Mouse (Mus musculus): Measurements from ENCODE around the gene Nr2c2ap. TPM values are rescaled to one million over a fixed set of nuclear protein-coding genes. Genes with fewer than 3 reads are reported as not detected.

The Nr2c2ap gene
- polyA plus RNA-seq, 1 experiment: 20.9 TPM

DNA sequence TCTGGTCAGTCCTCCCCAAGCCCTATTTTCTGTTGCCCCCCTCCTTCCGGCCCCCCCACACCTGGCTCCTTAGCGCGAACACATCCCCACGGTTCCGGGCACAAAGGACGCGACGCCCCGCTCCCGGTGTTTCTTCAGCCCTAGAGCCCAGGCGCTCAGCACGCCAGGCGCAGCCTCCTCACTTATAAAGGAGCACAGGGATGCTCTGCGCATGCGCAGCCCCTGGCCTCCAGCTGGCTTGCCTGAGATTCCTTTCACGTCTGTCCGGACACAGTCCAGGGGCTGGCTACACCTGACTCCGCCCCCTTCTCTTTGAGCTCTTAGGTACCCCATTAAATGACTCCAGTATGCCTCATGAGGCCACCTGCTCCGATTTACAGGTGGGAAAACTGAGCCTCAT lies 10.5 kb upstream of the Nr2c2ap start, which contains the start of gene Ncan:
Ncan (minus strand) TSS at position 207 of the 400 bp plus-strand sequence.
- WGBS: 3% methylated on average over 19 of the region's 19 CpGs
- peak; percentile 89 to 91 for DNase-seq

DNA sequence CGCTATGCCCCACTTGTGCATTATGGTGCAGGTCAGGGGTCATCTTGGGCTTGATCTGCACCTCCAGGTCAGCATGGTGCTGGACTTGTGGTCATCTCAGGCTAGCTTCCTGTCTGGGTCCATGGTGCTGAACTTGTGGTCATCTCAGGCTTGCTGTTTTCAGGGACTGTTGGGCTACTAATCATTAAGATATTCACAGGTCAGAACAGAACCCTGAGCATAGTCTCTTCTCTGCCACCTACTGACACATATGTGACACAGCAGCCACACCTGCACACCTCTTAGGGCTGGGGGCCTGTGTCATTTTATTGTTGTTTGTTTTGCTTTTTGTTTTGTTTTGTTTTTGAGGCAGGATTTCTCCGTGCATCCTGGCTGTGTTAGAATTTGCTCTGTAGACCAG lies 8.3 kb upstream of the Nr2c2ap start:
- peak; percentile 56; the same call in 1 of the 2 replicates for TF ChIP-seq CTCF (IDR thresholded peaks at IDR 0.05; ENCODE audit: borderline replicate concordance, insufficient read depth, low read depth, low read length)
- no peak for TF ChIP-seq POLR2A (IDR thresholded peaks at IDR 0.05; ENCODE audit: borderline replicate concordance, insufficient read depth, low read length)
- peaks cover 13% of the 10 kb centered on the region; the same call in 1 of the 2 replicates for H3K4me1 ChIP-seq (ENCODE audit: control insufficient read depth, insufficient read depth, low read length)
- WGBS: 70% methylated on average over 2 of the region's 2 CpGs
- H3K27me3 ChIP-seq (ENCODE audit: control insufficient read depth, insufficient read depth, low read length): no peaks in the 10 kb centered on the region
- DNase-seq: no peak
- H3K4me3 ChIP-seq (replicated peaks; ENCODE audit: insufficient read depth, low read depth, low read length): no peak overlapping the region
- no peak overlapping the region for H3K27ac ChIP-seq (ENCODE audit: insufficient read depth, low read length)

More for the DNA sequence above, 10.5 kb upstream of the Nr2c2ap start, which contains the start of gene Ncan:
- 0 out of 2 replicates have a peak within 1 kb of the TSS, but pooled peaks have one; percentile 14 for H3K27ac ChIP-seq (ENCODE audit: insufficient read depth, low read length)
- peaks cover 13% of the 10 kb centered on the region; the same call in 1 of the 2 replicates for H3K4me1 ChIP-seq (ENCODE audit: control insufficient read depth, insufficient read depth, low read length)
- H3K4me3 ChIP-seq (replicated peaks; ENCODE audit: insufficient read depth, low read depth, low read length): peak within 1 kb of the TSS; percentile 62
- TF ChIP-seq CTCF (IDR thresholded peaks at IDR 0.05; ENCODE audit: borderline replicate concordance, insufficient read depth, low read depth, low read length) (no peak), POLR2A (IDR thresholded peaks at IDR 0.05; ENCODE audit: borderline replicate concordance, insufficient read depth, low read length) (peak; percentile 80)
- H3K27me3 ChIP-seq (ENCODE audit: control insufficient read depth, insufficient read depth, low read length): no peaks in the 10 kb centered on the region

DNA sequence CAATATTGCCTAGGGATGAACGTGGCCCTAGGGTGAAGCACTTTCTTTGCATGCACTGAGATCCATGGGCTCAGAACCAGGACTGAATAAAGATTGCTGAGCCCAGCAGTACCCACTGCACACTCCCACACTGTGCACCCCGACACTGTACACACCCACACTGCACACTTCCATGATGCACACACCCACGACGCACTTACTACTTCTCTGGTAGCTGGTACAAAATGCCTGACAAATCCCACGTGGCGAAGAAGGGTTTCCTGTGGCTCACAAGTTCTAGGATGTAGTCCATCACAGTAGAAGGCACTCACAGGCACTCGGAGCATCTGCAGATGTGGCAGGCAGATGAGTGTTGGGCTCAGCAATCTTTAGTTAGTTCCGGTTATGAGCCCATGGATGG lies 6.1 kb upstream of the Nr2c2ap start:
- Histone ChIP-seq H3K4me1 (ENCODE audit: control insufficient read depth, insufficient read depth, low read length) (peaks cover 11% of the 10 kb centered on the region), H3K27me3 (ENCODE audit: control insufficient read depth, insufficient read depth, low read length) (no peaks in the 10 kb centered on the region), H3K27ac (ENCODE audit: insufficient read depth, low read length) (no peak overlapping the region), H3K4me3 (replicated peaks; ENCODE audit: insufficient read depth, low read depth, low read length) (no peak overlapping the region)
- TF ChIP-seq POLR2A (IDR thresholded peaks at IDR 0.05; ENCODE audit: borderline replicate concordance, insufficient read depth, low read length) (no peak), CTCF (IDR thresholded peaks at IDR 0.05; ENCODE audit: borderline replicate concordance, insufficient read depth, low read depth, low read length) (no peak)
- DNase-seq: no peak
- 65% methylated on average over 8 of the region's 8 CpGs for WGBS

DNA sequence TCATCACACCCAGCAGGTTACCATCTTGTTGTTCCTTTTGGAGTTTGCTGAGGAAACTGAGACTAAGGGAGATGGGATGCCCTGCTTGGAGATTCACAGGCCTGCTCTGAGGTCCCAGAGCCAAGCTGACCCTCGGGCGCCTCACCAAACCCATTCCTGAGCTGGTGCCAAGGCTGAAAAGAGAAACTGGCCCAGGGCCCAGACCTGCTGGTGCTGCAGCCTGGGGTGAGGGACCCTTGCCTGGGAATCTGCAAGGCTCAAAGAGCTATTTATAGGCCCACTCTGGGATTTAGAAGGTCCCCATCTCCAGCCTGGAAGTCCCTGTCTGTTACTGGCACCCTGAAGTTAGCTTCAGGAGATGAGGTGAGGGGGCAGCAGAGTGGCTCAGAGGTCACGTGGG lies 2.7 kb upstream of the Nr2c2ap start:
- no peak overlapping the region for H3K27ac ChIP-seq (ENCODE audit: insufficient read depth, low read length)
- H3K4me1 ChIP-seq (ENCODE audit: control insufficient read depth, insufficient read depth, low read length): peaks cover 9% of the 10 kb centered on the region
- DNase-seq: peak; percentile 42 to 48
- no peaks in the 10 kb centered on the region for H3K27me3 ChIP-seq (ENCODE audit: control insufficient read depth, insufficient read depth, low read length)
- TF ChIP-seq CTCF (IDR thresholded peaks at IDR 0.05; ENCODE audit: borderline replicate concordance, insufficient read depth, low read depth, low read length) (no peak), POLR2A (IDR thresholded peaks at IDR 0.05; ENCODE audit: borderline replicate concordance, insufficient read depth, low read length) (no peak)
- WGBS: 30% methylated on average over 3 of the region's 3 CpGs
- no peak overlapping the region for H3K4me3 ChIP-seq (replicated peaks; ENCODE audit: insufficient read depth, low read depth, low read length)

DNA sequence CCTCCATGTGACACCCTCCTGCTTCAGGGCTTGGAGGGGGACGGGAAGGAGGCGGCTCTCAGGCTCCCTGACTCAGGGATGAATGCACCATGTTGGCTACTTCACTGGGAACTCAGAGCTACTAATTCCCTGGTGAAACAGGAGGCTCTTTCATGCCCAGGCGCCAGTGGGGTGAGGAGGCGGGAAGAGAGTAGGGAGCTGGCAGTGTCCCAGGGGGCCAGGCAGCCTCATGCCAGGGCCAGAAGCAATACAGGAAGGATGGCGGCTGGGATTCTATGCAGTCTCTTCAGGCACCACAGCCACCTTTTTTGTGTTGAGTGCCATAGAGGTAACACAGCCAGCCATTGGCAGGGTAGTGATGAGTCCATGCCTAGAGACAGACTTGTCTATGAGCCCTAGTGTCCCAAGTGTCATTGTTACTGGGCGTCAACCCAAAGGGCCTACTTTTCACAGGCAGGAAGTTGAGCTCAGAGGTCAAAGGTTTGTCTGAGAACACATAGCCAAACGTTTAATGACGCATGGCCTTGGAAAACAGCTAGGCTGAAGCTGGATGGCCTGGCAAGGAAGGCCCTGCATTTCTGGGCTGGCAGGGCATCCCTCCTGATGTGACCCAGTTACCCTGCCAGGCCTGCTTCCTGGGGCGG lies 1.7 kb upstream of the Nr2c2ap start:
- peak; percentile 43 to 63 for DNase-seq
- no peaks in the 10 kb centered on the region for H3K27me3 ChIP-seq (ENCODE audit: control insufficient read depth, insufficient read depth, low read length)
- peak overlapping the region; percentile 68 for H3K27ac ChIP-seq (ENCODE audit: insufficient read depth, low read length)
- 28% methylated on average over 9 of the region's 9 CpGs for WGBS
- peaks cover 9% of the 10 kb centered on the region for H3K4me1 ChIP-seq (ENCODE audit: control insufficient read depth, insufficient read depth, low read length)
- H3K4me3 ChIP-seq (replicated peaks; ENCODE audit: insufficient read depth, low read depth, low read length): no peak overlapping the region
- no peak for TF ChIP-seq POLR2A (IDR thresholded peaks at IDR 0.05; ENCODE audit: borderline replicate concordance, insufficient read depth, low read length)
- no peak for TF ChIP-seq CTCF (IDR thresholded peaks at IDR 0.05; ENCODE audit: borderline replicate concordance, insufficient read depth, low read depth, low read length)

DNA sequence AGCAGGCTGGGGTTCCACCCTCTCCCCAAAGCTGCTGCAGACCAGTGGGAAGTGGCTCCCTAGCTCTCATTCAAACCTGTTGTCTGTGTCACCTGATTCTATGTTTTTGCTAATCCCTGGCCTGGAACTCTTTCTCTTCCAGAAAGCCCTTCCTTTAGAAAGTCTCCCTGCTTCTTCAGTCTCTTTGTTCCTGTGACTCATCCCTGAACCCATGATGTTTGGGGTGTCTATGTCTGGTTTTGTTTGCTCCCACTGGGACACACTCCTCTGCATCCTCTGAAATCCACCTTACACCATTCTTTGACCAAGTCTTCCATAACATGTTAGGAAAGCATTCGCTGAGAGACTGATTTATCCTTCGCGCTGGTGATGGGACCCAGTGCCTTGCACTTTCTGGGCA lies 1.1 kb upstream of the Nr2c2ap start:
- no peak for TF ChIP-seq CTCF (IDR thresholded peaks at IDR 0.05; ENCODE audit: borderline replicate concordance, insufficient read depth, low read depth, low read length)
- TF ChIP-seq POLR2A (IDR thresholded peaks at IDR 0.05; ENCODE audit: borderline replicate concordance, insufficient read depth, low read length): no peak
- Histone ChIP-seq H3K4me1 (ENCODE audit: control insufficient read depth, insufficient read depth, low read length) (peaks cover 9% of the 10 kb centered on the region), H3K27ac (ENCODE audit: insufficient read depth, low read length) (no peak overlapping the region), H3K4me3 (replicated peaks; ENCODE audit: insufficient read depth, low read depth, low read length) (no peak overlapping the region), H3K27me3 (ENCODE audit: control insufficient read depth, insufficient read depth, low read length) (no peaks in the 10 kb centered on the region)
- no peak for DNase-seq
- WGBS: 88% methylated on average over 3 of the region's 3 CpGs

DNA sequence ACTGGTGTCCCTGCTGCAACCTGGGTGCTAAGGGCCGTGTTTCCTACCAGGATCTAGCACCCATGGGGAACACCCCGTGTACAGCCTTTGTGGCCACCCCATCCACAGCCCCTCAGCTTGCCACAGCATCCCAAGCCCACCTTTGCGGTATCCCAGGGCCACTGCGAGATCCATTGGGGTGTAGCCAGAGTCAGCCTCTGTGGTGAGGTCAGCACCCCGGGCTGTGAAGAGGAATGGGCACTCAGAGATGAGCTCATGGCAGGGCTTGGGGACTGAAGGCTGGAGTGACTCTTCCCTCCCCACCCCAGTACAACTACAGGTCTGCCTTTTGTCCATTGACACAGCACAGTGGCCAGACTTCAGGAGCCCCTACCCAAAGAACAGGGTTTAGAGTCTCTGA lies 3.0 kb downstream of the Nr2c2ap start:
- H3K27ac ChIP-seq (ENCODE audit: insufficient read depth, low read length): no peak overlapping the region
- TF ChIP-seq POLR2A (IDR thresholded peaks at IDR 0.05; ENCODE audit: borderline replicate concordance, insufficient read depth, low read length): no peak
- TF ChIP-seq CTCF (IDR thresholded peaks at IDR 0.05; ENCODE audit: borderline replicate concordance, insufficient read depth, low read depth, low read length): no peak
- DNase-seq: no peak
- peaks cover 12% of the 10 kb centered on the region for H3K4me1 ChIP-seq (ENCODE audit: control insufficient read depth, insufficient read depth, low read length)
- H3K4me3 ChIP-seq (replicated peaks; ENCODE audit: insufficient read depth, low read depth, low read length): no peak overlapping the region
- no peaks in the 10 kb centered on the region for H3K27me3 ChIP-seq (ENCODE audit: control insufficient read depth, insufficient read depth, low read length)
- WGBS: 86% methylated on average over 5 of the region's 5 CpGs

DNA sequence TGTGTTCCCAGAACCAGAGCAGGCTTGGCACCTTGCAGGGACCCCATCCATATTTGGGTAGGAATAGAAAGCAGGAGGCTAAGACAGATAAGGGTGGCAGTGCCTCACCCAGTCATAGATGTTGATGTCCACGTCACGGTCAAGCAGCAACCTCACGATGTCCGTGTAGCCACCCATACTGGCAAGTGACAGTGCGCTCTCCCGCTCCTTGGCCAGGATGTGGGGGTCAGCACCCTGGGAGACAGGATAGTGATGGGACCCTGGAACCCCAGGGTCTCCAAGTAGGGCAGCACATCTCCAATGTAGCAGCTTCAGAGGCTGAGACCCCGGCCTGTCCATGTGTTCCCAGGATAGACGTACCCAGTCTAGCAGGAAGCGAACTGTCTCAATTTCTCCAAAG lies 3.8 kb downstream of the Nr2c2ap start:
- Histone ChIP-seq H3K27me3 (ENCODE audit: control insufficient read depth, insufficient read depth, low read length) (no peaks in the 10 kb centered on the region), H3K27ac (ENCODE audit: insufficient read depth, low read length) (no peak overlapping the region), H3K4me3 (replicated peaks; ENCODE audit: insufficient read depth, low read depth, low read length) (no peak overlapping the region), H3K4me1 (ENCODE audit: control insufficient read depth, insufficient read depth, low read length) (peaks cover 6% of the 10 kb centered on the region; the same call in 1 of the 2 replicates)
- no peak for DNase-seq
- no peak for TF ChIP-seq POLR2A (IDR thresholded peaks at IDR 0.05; ENCODE audit: borderline replicate concordance, insufficient read depth, low read length)
- no peak for TF ChIP-seq CTCF (IDR thresholded peaks at IDR 0.05; ENCODE audit: borderline replicate concordance, insufficient read depth, low read depth, low read length)
- 90% methylated on average over 9 of the region's 9 CpGs for WGBS
